Comparison of ENCODE assay signal across 10 mouse cellular contexts in genomic region chr1:97698956-97699570, GRCm38 (mm10). TPM values are rescaled to one million over a fixed set of nuclear protein-coding genes. Genes with fewer than 3 reads are reported as not detected.
DNase-seq lines count a peak whose midpoint lies in the region; ATAC-seq lines count a peak whose summit lies in the region.
"Had no signal": no experiment of that assay in that cellular context is flagged by ENCODE, and none has a peak within 500 bp of the region (broad histone marks: within the 10 kb centered on the region; RNA-seq: fewer than 3 reads in every experiment).

No protein-coding gene starts in this region.

- no peak overlapping the region for H3K4me3 ChIP-seq in heart, embryonic 11.5 days (ENCODE audit: low read depth, low read length)
- no peak overlapping the region for H3K4me3 ChIP-seq in midbrain, embryonic 15.5 days

- H3K9ac ChIP-seq in heart, embryonic 11.5 days (ENCODE audit: low read depth, low read length), result no peak overlapping the region
- no peak overlapping the region for H3K9ac ChIP-seq in midbrain, embryonic 15.5 days

- no peak for DNase-seq in heart, adult 9 months (ENCODE audit: low spot score in 2 of 2)
- peak; percentile 17 to 34 for DNase-seq in kidney, adult 8-10 months
- DNase-seq in lung, adult 18-20 months, result no peak
- no peak for DNase-seq in layer of hippocampus, adult 18-20 months (ENCODE audit: low spot score in 2 of 2)
- DNase-seq in frontal cortex, postnatal 36 days (ENCODE audit: low spot score in 2 of 2), result no peak
- DNase-seq: adrenal gland, postnatal 14 days; layer of hippocampus, postnatal 36 days had no signal

- 11% methylated on average over 11 of the region's 11 CpGs for WGBS in heart, embryonic 11.5 days (ENCODE audit: insufficient replicate concordance)
- 14% methylated on average over 11 of the region's 11 CpGs for WGBS in midbrain, embryonic 15.5 days

- H3K36me3 ChIP-seq in heart, embryonic 11.5 days (ENCODE audit: control insufficient read depth, insufficient read depth, low read length), result no peaks in the 10 kb centered on the region
- H3K36me3 ChIP-seq in midbrain, embryonic 15.5 days (replicated peaks), result no peaks in the 10 kb centered on the region

- peak; percentile 46; the same call in 1 of the 2 replicates for ATAC-seq in heart, embryonic 11.5 days (replicated peaks; ENCODE audit: insufficient number of reproducible peaks, low FRiP score, low TSS enrichment)
- ATAC-seq in granulocyte monocyte progenitor cell, adult 5-6 weeks (replicated peaks; ENCODE audit: poor library complexity, severe bottlenecking), result peak; percentile 5; the same call in 1 of the 2 replicates
- peak; percentile 40 for ATAC-seq in midbrain, embryonic 15.5 days (replicated peaks)

- peak overlapping the region; percentile 49 for H3K4me2 ChIP-seq in heart, embryonic 11.5 days
- H3K4me2 ChIP-seq in midbrain, embryonic 15.5 days, result peak overlapping the region; percentile 5; the same call in 1 of the 2 replicates

- no peaks in the 10 kb centered on the region for H3K27me3 ChIP-seq in heart, embryonic 11.5 days (ENCODE audit: control insufficient read depth, insufficient read depth, low read length)
- no peaks in the 10 kb centered on the region for H3K27me3 ChIP-seq in midbrain, embryonic 15.5 days (replicated peaks)

- H3K9me3 ChIP-seq in heart, embryonic 11.5 days (replicated peaks; ENCODE audit: control insufficient read depth, low read length), result no peaks in the 10 kb centered on the region
- H3K9me3 ChIP-seq in midbrain, embryonic 15.5 days, result no peaks in the 10 kb centered on the region

- H3K4me1 ChIP-seq in heart, embryonic 11.5 days (ENCODE audit: control insufficient read depth, insufficient read depth, low read length), result peaks cover 4% of the 10 kb centered on the region; the same call in 1 of the 2 replicates
- peaks cover 5% of the 10 kb centered on the region; the same call in 1 of the 2 replicates for H3K4me1 ChIP-seq in midbrain, embryonic 15.5 days

- no peak overlapping the region for H3K27ac ChIP-seq in heart, embryonic 11.5 days (ENCODE audit: low read depth, low read length)
- no peak overlapping the region for H3K27ac ChIP-seq in midbrain, embryonic 15.5 days

RNA-seq across cellular contexts. Expression of gene D1Ertd622e, which starts 37.2 kb away (rescaled TPM):
- 11.3 and 13.4 TPM in 2 replicates for polyA plus RNA-seq in heart, embryonic 11.5 days (2014; fragmentation: Nextera tagmentation; extraction: Ambion mirVana)
- 30.1 and 31.0 TPM in 2 replicates for total RNA-seq in granulocyte monocyte progenitor cell, adult 5-6 weeks (2014; fragmentation: Nextera tagmentation)
- 33.0 and 53.3 TPM in 2 replicates for total RNA-seq in granulocyte monocyte progenitor cell, adult 5-6 weeks (2017)
- 57.8 and 65.8 TPM in 2 replicates for polyA plus RNA-seq in midbrain, embryonic 15.5 days (2015; fragmentation: Nextera tagmentation; extraction: Ambion mirVana)
- 10 to 100 TPM; 50.6 to 53.9 TPM for total RNA-seq in layer of hippocampus, adult 18-20 months (2021)

Comparison
In these comparisons a context has a peak if more than half of its experiments do, and no peak if none do; other contexts are left out.
1. DNase-seq: peak in kidney, adult 8-10 months (2 of 2); none in heart, adult 9 months (0 of 2), lung, adult 18-20 months (0 of 2), layer of hippocampus, adult 18-20 months (0 of 2) and frontal cortex, postnatal 36 days (0 of 2).
2. Peak in every context shown above with its lines, with median percentiles within 50 percentile points of each other: ATAC-seq.